Mouse (Mus musculus) mature B cell (primary cell): ENCODE data around the gene Tmco4.

ENCODE experiments used
- in situ Hi-C: fragments of 300-500 bp; cut with MboI; formaldehyde crosslinking; loops from 2 replicates; pipeline ENCODE4 v1.14.3; 2019

Gene Tmco4

GRCm38 (mm10) chr4:139057291-139057690 lies 84.6 kb downstream of the Tmco4 start:
- in situ Hi-C loops: no loop called here

DNA sequence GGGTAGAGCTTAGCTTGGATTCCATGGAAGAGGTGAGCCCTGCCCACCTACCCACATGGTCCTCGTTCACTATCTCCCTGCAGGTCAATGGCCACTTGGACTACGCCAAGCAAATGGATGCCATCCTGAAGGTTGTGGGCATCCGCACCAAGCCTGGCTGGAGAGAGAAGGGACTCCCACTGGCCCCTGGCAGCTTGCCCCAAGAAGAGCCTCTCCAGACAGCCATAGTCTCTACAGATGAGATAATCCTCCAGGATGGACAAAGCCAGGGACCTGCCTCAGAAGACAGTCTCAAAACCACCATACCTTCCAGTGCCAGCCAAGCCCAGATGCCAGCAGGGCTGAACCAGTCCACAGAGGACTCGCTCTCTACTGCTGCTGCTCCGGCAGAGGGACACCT lies 85.3 kb downstream of the Tmco4 start:
- in situ Hi-C loops: no loop called here

- in situ Hi-C loops: no loop called here
Observed at GRCm38 (mm10) chr4:139059569-139059968, 86.9 kb downstream of the Tmco4 start.

- in situ Hi-C loops: no loop called here
Observed at GRCm38 (mm10) chr4:139064831-139065230, 92.1 kb downstream of the Tmco4 start.

DNA sequence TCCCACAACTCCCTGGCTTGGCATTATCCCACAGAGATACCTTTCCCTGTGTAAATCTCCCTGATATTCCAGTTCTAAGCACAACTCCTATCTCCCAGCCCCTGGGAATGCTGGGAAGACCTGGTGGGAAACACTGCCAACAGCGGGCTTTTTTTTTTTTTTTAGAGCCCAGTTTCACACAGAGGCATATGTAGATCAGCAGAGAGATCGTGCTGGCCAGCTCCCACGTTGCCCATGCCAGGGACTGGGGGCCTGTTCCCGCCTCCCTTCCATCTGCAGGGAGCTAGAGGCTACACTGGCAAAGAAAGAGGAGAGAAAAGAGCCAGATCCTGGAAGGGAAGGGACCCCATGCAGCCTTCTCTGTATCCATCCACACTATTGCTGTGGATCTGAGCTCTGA lies 95.6 kb downstream of the Tmco4 start:
- in situ Hi-C loops: no loop called here

DNA sequence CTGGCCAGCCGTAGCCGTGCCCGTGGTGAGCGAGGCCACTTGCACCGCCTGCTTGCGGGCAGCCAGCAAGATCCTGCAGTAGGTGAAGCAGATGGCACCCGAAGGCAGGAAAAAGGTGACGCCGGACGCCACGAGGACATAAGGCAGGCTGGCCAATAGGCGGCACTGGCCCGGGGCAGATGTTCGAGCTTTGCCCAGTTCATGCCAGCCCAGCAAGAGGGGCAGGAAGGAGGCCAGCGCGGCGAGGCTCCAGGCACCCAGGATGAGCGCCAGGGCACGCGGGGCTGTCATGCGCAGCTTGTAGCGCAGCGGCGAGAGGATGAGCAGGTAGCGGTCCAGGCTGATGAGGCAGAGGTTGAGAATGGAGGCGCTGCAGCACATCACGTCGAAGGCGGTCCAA lies 101.4 kb downstream of the Tmco4 start:
- in situ Hi-C loops: no loop called here

DNA sequence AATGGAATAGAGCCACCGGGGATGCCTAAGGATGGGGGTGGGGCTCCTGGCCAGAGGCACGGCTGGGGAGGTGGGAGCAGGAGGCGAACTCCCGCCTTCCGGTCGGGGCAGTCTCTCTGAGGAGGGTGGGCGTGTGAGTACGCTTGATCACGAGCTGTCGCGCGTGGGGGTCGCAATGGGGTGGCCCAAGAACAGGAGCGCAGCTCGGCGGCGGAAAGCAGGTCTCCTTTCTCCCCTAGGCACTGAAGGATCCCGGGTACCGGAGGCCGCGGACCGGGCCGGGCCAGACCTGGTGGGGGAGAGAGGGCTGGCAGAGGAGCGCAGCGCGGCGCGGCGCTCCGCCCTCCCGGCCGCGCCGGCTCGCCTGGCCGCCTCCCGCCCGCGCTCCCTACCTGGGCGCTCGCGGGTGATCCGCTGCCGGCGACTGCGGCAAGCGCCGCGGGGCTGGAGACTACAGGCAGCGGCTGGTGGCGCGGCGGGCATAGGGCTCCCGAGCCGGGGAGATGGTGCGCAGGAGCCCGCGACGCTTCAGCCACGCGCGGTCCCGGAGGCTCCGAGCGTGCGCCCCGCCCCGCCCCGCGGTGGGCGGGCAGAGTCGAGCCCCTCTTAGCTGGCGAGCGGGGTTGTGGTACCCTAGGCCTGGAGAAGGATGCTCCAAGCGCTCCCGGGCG lies 102.5 kb downstream of the Tmco4 start, which contains the start of gene Htr6:
Gene Htr6 (minus strand): TSS at position 530 of the 671 bp plus-strand sequence.
- in situ Hi-C loops: no loop called here

- in situ Hi-C loops: no loop called here
Observed at GRCm38 (mm10) chr4:139075915-139076314, 103.2 kb downstream of the Tmco4 start.

GRCm38 (mm10) chr4:139078313-139078712 lies 105.6 kb downstream of the Tmco4 start:
- in situ Hi-C loops: no loop called here

- in situ Hi-C loops: no loop called here
Observed at GRCm38 (mm10) chr4:139078726-139079125, 106.0 kb downstream of the Tmco4 start.

DNA sequence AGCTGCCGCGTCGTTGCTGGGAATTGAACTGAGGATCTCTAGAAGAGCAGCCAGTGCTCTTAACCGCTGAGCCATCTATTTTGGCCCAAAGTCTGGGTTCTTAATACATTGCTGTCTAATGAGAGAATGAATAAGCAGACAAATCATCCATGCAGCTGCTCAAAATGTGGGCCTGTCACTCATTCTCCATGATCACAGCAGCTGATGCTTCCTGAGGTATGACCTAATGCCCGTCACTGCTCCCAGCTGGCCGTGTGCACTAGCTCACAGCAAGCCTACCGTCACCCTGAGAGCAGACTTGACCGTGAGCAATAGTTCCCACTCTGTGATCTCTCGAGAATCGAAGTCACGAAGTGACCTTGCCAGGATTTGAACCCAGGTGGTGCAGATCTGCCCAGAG lies 106.8 kb downstream of the Tmco4 start:
- in situ Hi-C loops: no loop called here

DNA sequence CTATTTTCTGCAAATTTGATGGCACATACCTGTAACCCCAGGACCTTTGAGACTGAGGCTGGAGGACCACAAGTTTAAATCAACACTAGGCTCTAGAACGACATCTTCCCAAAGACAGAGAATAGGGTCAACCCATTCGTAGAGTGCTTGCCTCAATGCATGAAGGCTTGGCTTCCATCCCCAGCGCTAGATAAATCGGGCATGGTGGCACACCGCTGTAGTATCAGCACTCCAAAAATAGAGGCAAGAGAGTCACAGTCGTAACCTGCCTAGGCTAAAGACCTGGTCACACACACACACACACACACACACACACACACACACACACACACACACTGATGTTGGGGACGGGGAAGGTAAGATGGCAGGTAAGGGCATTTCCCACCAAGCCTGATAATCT lies 107.6 kb downstream of the Tmco4 start:
- in situ Hi-C loops: no loop called here

GRCm38 (mm10) chr4:139081270-139081931 lies 108.7 kb downstream of the Tmco4 start:
- in situ Hi-C loops: no loop called here

GRCm38 (mm10) chr4:139082790-139083564 lies 110.3 kb downstream of the Tmco4 start:
- in situ Hi-C loops: no loop called here

- in situ Hi-C loops: no loop called here
Observed at GRCm38 (mm10) chr4:139085337-139085736, 112.6 kb downstream of the Tmco4 start.

DNA sequence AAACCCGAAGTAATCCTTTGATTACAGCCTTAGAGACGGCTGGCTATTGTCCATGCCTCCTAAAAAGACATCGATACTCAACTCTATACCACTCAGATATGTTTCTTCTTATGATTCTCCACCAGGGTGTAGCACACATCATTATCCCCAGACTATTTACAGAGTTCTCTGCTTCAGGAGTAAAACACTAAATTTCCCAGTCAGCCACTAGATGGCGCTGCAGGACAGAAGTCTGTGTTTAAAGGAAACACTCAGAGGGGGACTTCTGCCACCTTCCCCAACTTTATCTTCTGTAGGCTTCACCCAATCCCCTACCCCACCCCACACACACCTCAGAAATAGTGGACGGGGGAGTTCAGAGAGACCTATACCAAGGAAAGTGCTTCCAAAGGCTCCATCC lies 113.3 kb downstream of the Tmco4 start:
- in situ Hi-C loops: no loop called here

DNA sequence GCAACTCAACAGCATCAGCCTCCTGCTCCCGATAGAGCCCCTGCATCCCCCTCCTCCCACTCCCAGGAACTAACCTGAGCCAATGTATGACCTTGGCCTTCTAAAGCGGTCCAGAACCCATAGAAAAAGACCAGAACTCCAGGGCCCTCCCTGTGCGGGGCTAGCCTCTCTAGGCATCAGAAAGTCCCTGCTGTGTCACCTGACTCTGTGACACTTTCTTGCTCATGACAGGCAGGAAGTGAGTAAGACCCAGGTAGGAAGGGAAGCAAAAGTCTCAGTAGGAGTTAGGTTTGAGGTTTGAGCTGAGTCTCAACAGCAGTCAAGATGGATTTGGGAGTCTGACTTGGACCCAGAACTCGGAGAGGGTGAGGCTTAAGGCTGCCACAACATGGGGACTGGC lies 114.3 kb downstream of the Tmco4 start:
- in situ Hi-C loops: no loop called here

DNA sequence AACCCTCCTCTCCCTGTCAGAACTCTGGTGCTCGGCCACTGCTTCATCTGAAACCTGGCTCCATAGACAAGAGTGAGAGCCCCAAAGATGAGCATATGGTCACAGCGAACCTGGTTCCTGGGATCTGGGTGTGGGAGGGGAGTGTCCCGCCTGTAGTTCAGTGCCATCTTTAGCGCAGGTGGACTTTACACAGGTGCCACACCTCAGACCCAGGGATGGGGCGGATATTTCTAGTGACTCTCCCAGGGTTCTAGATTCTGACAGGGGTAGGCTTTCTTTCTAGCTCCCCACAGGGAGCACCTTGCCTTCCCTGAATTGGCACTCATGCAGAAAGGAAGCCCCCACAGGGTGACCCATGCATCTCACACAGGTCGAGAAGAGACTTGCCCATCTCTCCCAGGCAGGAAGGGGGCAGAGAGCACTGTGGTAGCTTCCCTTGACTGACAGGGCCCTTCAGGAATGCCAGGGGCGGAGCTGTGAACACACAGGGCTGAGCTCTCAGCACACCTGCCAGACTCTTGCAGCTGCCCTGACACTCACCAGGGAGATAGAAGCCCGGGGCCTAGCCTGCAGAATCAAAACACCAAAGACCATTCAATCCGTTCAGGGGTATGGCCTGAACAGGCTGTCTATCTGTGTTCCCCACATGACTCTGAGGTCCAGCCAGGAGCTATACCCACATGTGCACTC lies 116.4 kb downstream of the Tmco4 start:
- in situ Hi-C loops: no loop called here

DNA sequence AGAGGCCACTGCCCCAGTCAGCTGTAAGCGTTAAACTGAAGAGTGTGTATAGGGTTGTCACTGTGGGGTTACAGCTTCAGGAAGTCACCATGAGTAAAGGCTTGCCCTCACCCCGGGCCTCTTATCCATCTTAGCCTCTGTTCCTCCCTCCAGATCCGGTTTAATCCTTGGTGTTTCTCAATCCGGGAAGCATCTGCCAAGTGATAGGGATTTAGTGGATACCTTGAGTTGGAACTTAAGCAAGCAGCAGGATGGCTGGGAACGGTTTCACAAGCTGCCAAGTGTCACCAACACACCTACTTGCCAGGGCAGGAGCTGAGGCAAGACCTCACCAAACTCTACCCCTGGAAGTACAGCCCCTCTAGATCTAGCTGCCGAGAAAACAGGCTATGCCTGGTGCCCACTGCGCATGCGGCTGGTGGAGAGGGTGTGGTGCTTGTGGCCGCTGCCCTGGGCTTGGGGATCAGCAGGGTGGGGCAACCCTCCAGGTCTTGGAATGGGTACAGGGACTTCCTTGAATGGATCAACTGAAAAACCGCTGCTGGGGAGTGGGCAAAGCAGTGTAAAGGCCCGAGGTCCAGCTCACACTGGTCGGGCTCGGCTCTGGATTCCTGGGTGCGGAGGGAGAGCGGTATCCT lies 117.7 kb downstream of the Tmco4 start:
- in situ Hi-C loops: no loop called here

DNA sequence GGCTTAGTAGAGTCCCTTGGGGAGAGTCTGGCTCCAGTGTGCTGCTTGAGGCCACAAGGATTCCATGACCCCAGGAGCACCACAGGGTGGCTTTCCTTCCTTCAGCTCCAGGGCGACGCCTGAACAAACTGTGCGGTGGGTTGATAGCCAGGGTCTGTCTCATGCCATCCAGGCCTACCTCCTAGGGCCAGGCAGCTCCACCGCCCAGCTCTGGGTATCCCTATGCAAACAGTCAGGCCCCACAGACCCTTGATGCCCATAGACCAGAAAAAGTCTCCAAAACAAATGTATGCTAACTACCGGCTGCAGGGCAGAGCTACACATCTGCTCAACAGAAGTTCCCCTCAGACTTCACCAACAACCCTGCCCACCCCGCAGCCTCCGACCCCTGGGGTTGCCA lies 118.4 kb downstream of the Tmco4 start:
- in situ Hi-C loops: no loop called here

DNA sequence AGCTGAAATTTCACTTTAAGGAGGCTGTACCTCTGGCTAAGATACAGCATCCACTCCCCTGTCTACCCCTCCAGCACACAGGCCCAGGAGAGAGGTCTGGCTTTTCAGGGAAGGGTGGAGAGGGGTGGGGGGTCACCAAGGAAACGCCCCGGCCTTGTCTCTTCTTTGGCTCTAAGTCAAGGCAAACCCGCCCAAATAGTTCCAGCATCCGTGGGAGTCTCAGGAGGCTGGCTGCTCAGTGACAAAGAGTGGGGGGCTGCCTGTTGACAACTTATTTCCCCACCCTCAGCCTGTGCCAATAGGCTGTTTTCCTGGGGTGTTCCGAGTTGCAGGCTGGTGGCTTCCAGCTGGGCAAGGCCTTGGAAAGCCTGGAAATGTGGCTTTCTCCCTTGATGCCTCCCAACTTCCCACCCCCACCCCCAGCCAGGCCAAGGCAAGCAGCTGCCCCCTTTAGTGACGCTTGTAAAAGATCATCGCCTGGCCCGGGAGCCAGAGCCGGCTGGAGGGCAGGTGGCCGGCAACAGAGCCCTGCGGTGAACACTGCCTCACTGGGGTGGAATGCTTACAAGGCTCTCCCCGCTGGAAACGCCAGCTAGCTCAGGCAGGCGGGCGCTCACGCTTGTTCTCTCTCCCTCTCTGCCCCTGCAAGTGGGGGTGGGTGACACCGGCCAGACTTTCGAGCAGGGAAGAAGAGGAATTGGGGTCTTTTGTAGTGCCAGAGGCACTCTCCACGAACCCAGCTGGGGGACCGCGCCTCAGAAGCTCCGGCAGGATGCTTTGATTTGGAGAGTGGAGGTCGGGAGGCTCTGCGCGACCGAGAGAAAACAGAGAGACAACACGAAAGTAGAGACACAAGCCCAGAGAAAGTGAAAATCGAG lies 119.0 kb downstream of the Tmco4 start:
- in situ Hi-C loops: no loop called here
